37 mouse cellular contexts compared by ENCODE assay signal in the genomic region with DNA sequence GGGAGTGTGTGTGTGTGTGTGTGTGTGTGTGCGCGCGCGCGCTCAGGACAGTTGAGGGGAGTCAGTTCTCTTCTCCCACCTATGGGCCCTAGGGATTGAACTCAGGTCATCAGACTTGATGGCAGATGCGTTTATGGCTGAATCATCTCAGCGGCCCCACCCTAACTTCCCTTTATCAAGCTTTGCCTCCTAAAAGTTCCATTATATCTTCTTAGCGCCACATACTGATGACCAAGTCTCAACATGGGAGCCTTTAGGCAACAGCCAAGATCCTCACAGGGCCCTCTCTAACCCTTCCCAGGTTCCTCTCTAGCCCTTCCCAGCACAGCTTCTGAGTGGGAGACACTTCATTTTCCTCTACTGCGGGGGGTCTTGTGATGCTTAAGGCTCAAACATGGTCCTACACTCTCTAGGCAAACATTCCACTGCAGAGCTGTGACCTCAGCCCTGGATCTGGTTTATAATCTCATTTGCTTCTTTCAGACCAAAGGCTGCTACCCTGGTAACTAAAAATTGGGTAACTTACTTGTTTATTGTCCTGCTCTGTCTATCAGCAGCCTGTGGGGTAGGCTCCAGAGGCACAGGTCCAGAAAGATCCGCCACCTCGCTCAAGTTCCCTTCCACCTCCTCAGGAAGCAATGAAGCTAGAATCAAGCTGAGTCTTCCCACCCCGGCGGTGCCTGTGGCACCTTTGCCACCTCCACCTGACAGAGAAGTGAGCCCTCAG. TPM values are rescaled to one million over a fixed set of nuclear protein-coding genes. Genes with fewer than 3 reads are reported as not detected.
DNase-seq lines count a peak whose midpoint lies in the region; ATAC-seq and TF ChIP-seq lines count a peak whose summit lies in the region.
"Had no signal": no experiment of that assay in that cellular context is flagged by ENCODE, and none has a peak within 500 bp of the region (broad histone marks: within the 10 kb centered on the region; RNA-seq: fewer than 3 reads in every experiment).

No protein-coding gene starts in this region.

- H3K4me3 ChIP-seq in E14TG2a.4 (replicated peaks; ENCODE audit: low read length) = peak overlapping the region; percentile 37; the same call in 1 of the 2 replicates
- no peak overlapping the region for H3K4me3 ChIP-seq in liver, adult 2 months (ENCODE audit: insufficient read depth, low read depth, low read length)
- no peak overlapping the region for H3K4me3 ChIP-seq in liver, embryonic 15.5 days (replicated peaks)
- H3K4me3 ChIP-seq: embryonic facial prominence, embryonic 12.5 days; forebrain, embryonic 15.5 days; heart, embryonic 10.5 days; heart, embryonic 15.5 days; hindbrain, embryonic 13.5 days; limb, embryonic 15.5 days had no signal

- WGBS in liver, adult 2 months = 61% methylated on average over 13 of the region's 13 CpGs
- WGBS in liver, embryonic 15.5 days (ENCODE audit: insufficient replicate concordance) = 64% methylated on average over 13 of the region's 13 CpGs

- peak overlapping the region; percentile 81 for H3K9ac ChIP-seq in liver, adult 2 months (ENCODE audit: low read depth, low read length)
- no peak overlapping the region for H3K9ac ChIP-seq in liver, embryonic 15.5 days
- H3K9ac ChIP-seq: embryonic facial prominence, embryonic 12.5 days; forebrain, embryonic 15.5 days; heart, embryonic 15.5 days; hindbrain, embryonic 13.5 days; limb, embryonic 15.5 days had no signal

- TF ChIP-seq CTCF in E14TG2a.4 (conservative IDR thresholded peaks at IDR 0.05; ENCODE audit: low read length) = no peak
- no peak for TF ChIP-seq CTCF in liver, adult 2 months (IDR thresholded peaks at IDR 0.05; ENCODE audit: low read depth, low read length)

- H3K27ac ChIP-seq in liver, adult 2 months (replicated peaks; ENCODE audit: insufficient read depth, low read depth, low read length) = peak overlapping the region; percentile 91
- peak overlapping the region; percentile 79 for H3K27ac ChIP-seq in liver, embryonic 15.5 days (replicated peaks)
- H3K27ac ChIP-seq: embryonic facial prominence, embryonic 12.5 days; forebrain, embryonic 15.5 days; heart, embryonic 15.5 days; hindbrain, embryonic 13.5 days; limb, embryonic 15.5 days had no signal

- peaks cover 39% of the 10 kb centered on the region for H3K36me3 ChIP-seq in E14TG2a.4 (ENCODE audit: insufficient read depth, low read length)
- H3K36me3 ChIP-seq in liver, adult 2 months (ENCODE audit: control insufficient read depth, insufficient read depth, low read length) = peaks cover 6% of the 10 kb centered on the region; the same call in 1 of the 2 replicates
- peaks cover 25% of the 10 kb centered on the region for H3K36me3 ChIP-seq in liver, embryonic 15.5 days (replicated peaks)

- TF ChIP-seq POLR2A in liver, adult 2 months (IDR thresholded peaks at IDR 0.05; ENCODE audit: extremely low read depth, insufficient read depth, low read length) = no peak

- peaks cover 34% of the 10 kb centered on the region for H3K4me1 ChIP-seq in E14TG2a.4 (replicated peaks; ENCODE audit: low read depth, low read length)
- H3K4me1 ChIP-seq in liver, adult 2 months (ENCODE audit: control insufficient read depth, insufficient read depth, low read length) = peaks cover 40% of the 10 kb centered on the region
- peaks cover 56% of the 10 kb centered on the region for H3K4me1 ChIP-seq in liver, embryonic 15.5 days (replicated peaks)
- H3K4me1 ChIP-seq: embryonic facial prominence, embryonic 12.5 days; forebrain, embryonic 15.5 days; hindbrain, embryonic 13.5 days; limb, embryonic 15.5 days had no signal

- no peak overlapping the region; the same call in 1 of the 2 replicates for H3K4me2 ChIP-seq in liver, embryonic 15.5 days
- H3K4me2 ChIP-seq: embryonic facial prominence, embryonic 12.5 days; forebrain, embryonic 15.5 days; heart, embryonic 15.5 days; hindbrain, embryonic 13.5 days; limb, embryonic 15.5 days had no signal

- intact Hi-C loops in heart, postnatal 14 days (cut with DNase I) = no loop called here

- ATAC-seq in liver, embryonic 15.5 days (ENCODE audit: insufficient read depth) = peak; percentile 25
- ATAC-seq: CD4-positive, CD25-positive, alpha-beta regulatory T cell, adult 4 months; forebrain, embryonic 15.5 days; lung, postnatal 0 days; midbrain, embryonic 16.5 days had no signal

- DNase-seq in MEL-GATA-1-ER (ENCODE audit: extremely low read depth, low read depth) = peak; percentile 55
- peak; percentile 92 for DNase-seq in liver, adult 2 months (ENCODE audit: extremely low read depth, low read depth, low spot score)
- DNase-seq in cerebellum, adult 8-10 months = no peak
- DNase-seq in heart, postnatal 14 days = no peak
- no peak for DNase-seq in adrenal gland, adult (ENCODE audit: inconsistent age in 2 of 2, low spot score in 1 of 2)
- DNase-seq: adrenal gland, postnatal 14 days; cerebellum, adult 11 months; cerebellum, adult 9-11 months; embryo, embryonic 11 days; heart, postnatal 36 days; kidney, adult 11 months; kidney, postnatal 25 days; lung, postnatal 4 days; right cerebral cortex, adult 18-20 months; spleen, adult 18-20 months; thymus, postnatal 25 days had no signal

- H3K79me2 ChIP-seq in liver, adult 2 months (ENCODE audit: control insufficient read depth, insufficient read depth, low read length) = no peaks in the 10 kb centered on the region

- H3K9me3 ChIP-seq in E14TG2a.4 (ENCODE audit: low read length) = no peaks in the 10 kb centered on the region
- H3K9me3 ChIP-seq in liver, embryonic 15.5 days (replicated peaks) = no peaks in the 10 kb centered on the region
- H3K9me3 ChIP-seq: embryonic facial prominence, embryonic 12.5 days; forebrain, embryonic 15.5 days; heart, embryonic 10.5 days; heart, embryonic 15.5 days; hindbrain, embryonic 13.5 days; limb, embryonic 15.5 days had no signal

- no peaks in the 10 kb centered on the region for H3K27me3 ChIP-seq in E14TG2a.4 (ENCODE audit: insufficient read depth, low read length)
- no peaks in the 10 kb centered on the region for H3K27me3 ChIP-seq in liver, adult 2 months (ENCODE audit: control insufficient read depth, insufficient read depth, low read length)
- H3K27me3 ChIP-seq in liver, embryonic 15.5 days = no peaks in the 10 kb centered on the region
- H3K27me3 ChIP-seq: embryonic facial prominence, embryonic 12.5 days; forebrain, embryonic 15.5 days; heart, embryonic 15.5 days; hindbrain, embryonic 13.5 days; limb, embryonic 15.5 days had no signal

RNA-seq across cellular contexts. Expression of a gene that starts 11.5 kb away (rescaled TPM):
- 4,768 and 8,294 TPM in 2 replicates for total RNA-seq in liver, adult 2 months (2014; rRNA removed)
- polyA plus RNA-seq in liver, adult 2 months (2012; rRNA removed) = 7,598 and 8,406 TPM in 2 replicates
- polyA plus RNA-seq in liver, embryonic 15.5 days (2015; fragmentation: Nextera tagmentation; extraction: Ambion mirVana) = 5,098 and 5,983 TPM in 2 replicates
- under 1 TPM in 1 of 2 experiments, not detected in 1; 0.29 TPM for total RNA-seq in heart, postnatal 14 days (2021)
- total RNA-seq: heart, postnatal 36 days; left cerebral cortex, adult 18-20 months; megakaryocyte-erythroid progenitor cell, adult 5-6 weeks had no signal
- polyA plus RNA-seq: CD4-positive, CD25-positive, alpha-beta regulatory T cell, adult 4 months had no signal

RNA-seq across cellular contexts. Expression of a gene that starts 18.5 kb away (rescaled TPM):
- 2,319 and 2,365 TPM in 2 replicates for total RNA-seq in liver, adult 2 months (2014; rRNA removed)
- 8,710 and 9,739 TPM in 2 replicates for polyA plus RNA-seq in liver, adult 2 months (2012; rRNA removed)
- 6.6 and 6.8 TPM in 2 replicates for polyA plus RNA-seq in liver, embryonic 15.5 days (2015; fragmentation: Nextera tagmentation; extraction: Ambion mirVana)
- not detected for total RNA-seq in heart, postnatal 14 days (2021)
- total RNA-seq: heart, postnatal 36 days; layer of hippocampus, postnatal 10 days; megakaryocyte-erythroid progenitor cell, adult 5-6 weeks; neutrophil, adult 5-6 weeks had no signal
- polyA plus RNA-seq: CD4-positive, CD25-positive, alpha-beta regulatory T cell, adult 4 months; embryonic facial prominence, embryonic 12.5 days; forebrain, embryonic 15.5 days; heart, embryonic 10.5 days; heart, embryonic 15.5 days; hindbrain, embryonic 13.5 days; kidney, embryonic 14.5 days; limb, embryonic 15.5 days; lung, postnatal 0 days; midbrain, embryonic 16.5 days; neural tube, embryonic 11.5 days had no signal

RNA-seq across cellular contexts. Expression of a gene that starts 23.6 kb away (rescaled TPM):
- 187 and 323 TPM in 2 replicates for total RNA-seq in liver, adult 2 months (2014; rRNA removed)
- polyA plus RNA-seq in liver, adult 2 months (2012; rRNA removed) = 177 and 239 TPM in 2 replicates
- polyA plus RNA-seq in liver, embryonic 15.5 days (2015; fragmentation: Nextera tagmentation; extraction: Ambion mirVana) = 0.33 TPM in 2 replicates
- total RNA-seq in heart, postnatal 14 days (2021) = under 1 TPM in 1 of 2 experiments, not detected in 1; 0.12 TPM
- total RNA-seq: gastrocnemius, adult 8-10 months; heart, postnatal 36 days; layer of hippocampus, adult 18-20 months; layer of hippocampus, postnatal 10 days; left cerebral cortex, adult 18-20 months; left cerebral cortex, postnatal 36 days; megakaryocyte-erythroid progenitor cell, adult 5-6 weeks; neutrophil, adult 5-6 weeks had no signal
- polyA plus RNA-seq: CD4-positive, CD25-positive, alpha-beta regulatory T cell, adult 4 months; embryonic facial prominence, embryonic 12.5 days; forebrain, embryonic 15.5 days; gonadal fat pad, adult 2 months; hindbrain, embryonic 13.5 days; kidney, embryonic 14.5 days; limb, embryonic 15.5 days; midbrain, embryonic 16.5 days; neural tube, embryonic 11.5 days had no signal

RNA-seq across cellular contexts. Expression of a gene that starts 51.5 kb away (rescaled TPM):
- 771 and 1,014 TPM in 2 replicates for total RNA-seq in liver, adult 2 months (2014; rRNA removed)
- 2,298 and 3,079 TPM in 2 replicates for polyA plus RNA-seq in liver, adult 2 months (2012; rRNA removed)
- polyA plus RNA-seq in liver, embryonic 15.5 days (2015; fragmentation: Nextera tagmentation; extraction: Ambion mirVana) = 0.69 and 1.3 TPM in 2 replicates
- total RNA-seq in heart, postnatal 14 days (2021) = not detected
- total RNA-seq: heart, postnatal 36 days; layer of hippocampus, adult 18-20 months; layer of hippocampus, postnatal 10 days; left cerebral cortex, adult 18-20 months; left cerebral cortex, postnatal 36 days; megakaryocyte-erythroid progenitor cell, adult 5-6 weeks; neutrophil, adult 5-6 weeks had no signal
- polyA plus RNA-seq: CD4-positive, CD25-positive, alpha-beta regulatory T cell, adult 4 months; embryonic facial prominence, embryonic 12.5 days; forebrain, embryonic 15.5 days; heart, embryonic 15.5 days; hindbrain, embryonic 13.5 days; kidney, embryonic 14.5 days; limb, embryonic 15.5 days; midbrain, embryonic 16.5 days; neural tube, embryonic 11.5 days had no signal

RNA-seq across cellular contexts. Expression of a gene that starts 56.0 kb away (rescaled TPM):
- 25.9 and 42.4 TPM in 2 replicates for total RNA-seq in liver, adult 2 months (2014; rRNA removed)
- 19.5 and 23.0 TPM in 2 replicates for polyA plus RNA-seq in liver, adult 2 months (2012; rRNA removed)
- polyA plus RNA-seq in liver, embryonic 15.5 days (2015; fragmentation: Nextera tagmentation; extraction: Ambion mirVana) = 23.4 and 27.4 TPM in 2 replicates
- 10 to 100 TPM; 18.7 to 19.1 TPM for total RNA-seq in heart, postnatal 14 days (2021)

Comparison
In these comparisons a context has a peak if more than half of its experiments do, and no peak if none do; other contexts are left out.
1. DNase-seq: peak in MEL-GATA-1-ER (single experiment) and liver, adult 2 months (single experiment); none in cerebellum, adult 8-10 months (single experiment), heart, postnatal 14 days (0 of 2) and adrenal gland, adult (0 of 2).
2. RNA of a gene that starts 11.5 kb away (total RNA-seq): 4,768 to 8,294 TPM in liver, adult 2 months; 0.29 TPM in heart, postnatal 14 days; every median in the first group is over 1,000 times any median in the second.
3. RNA of a gene that starts 18.5 kb away (total RNA-seq): 2,319 to 2,365 TPM in liver, adult 2 months; not detected in heart, postnatal 14 days; every median in the first group is over 1,000 times any median in the second.
4. RNA of a gene that starts 23.6 kb away (total RNA-seq): 187 to 323 TPM in liver, adult 2 months; 0.12 TPM in heart, postnatal 14 days; every median in the first group is over 100 times any median in the second.